In the genomic region with DNA sequence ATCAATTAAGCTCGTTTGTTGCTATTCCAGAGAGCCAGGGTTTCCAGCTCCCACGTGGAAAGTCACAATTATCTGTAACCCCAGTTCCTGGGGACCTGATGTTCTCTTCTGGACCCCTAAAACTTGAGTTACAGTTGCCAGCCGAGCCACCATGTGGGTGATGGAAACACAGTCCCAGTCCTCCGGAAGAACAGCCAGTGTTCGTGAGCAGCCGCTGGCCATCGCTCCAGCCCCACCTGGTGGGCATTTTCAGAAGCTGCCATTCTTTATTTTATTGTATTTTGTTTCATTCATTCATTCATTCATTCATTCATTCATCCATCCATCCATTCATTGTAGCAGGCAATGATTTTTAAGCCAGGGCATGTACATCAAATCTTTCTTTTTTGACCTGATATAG, we compare ENCODE assay signal across 8 mouse cellular contexts. TPM values are rescaled to one million over a fixed set of nuclear protein-coding genes. Genes with fewer than 3 reads are reported as not detected.
A peak's percentile ranks its signal among the peaks of the same experiment; 100 is the strongest.
DNase-seq lines count a peak whose midpoint lies in the region; ATAC-seq and TF ChIP-seq lines count a peak whose summit lies in the region.

No protein-coding gene starts in this region.

- H3K27me3 ChIP-seq in heart, embryonic 10.5 days (ENCODE audit: insufficient read depth, poor library complexity, severe bottlenecking): no peaks in the 10 kb centered on the region; the same call in 1 of the 2 replicates
- H3K27me3 ChIP-seq in midbrain, embryonic 12.5 days: no peaks in the 10 kb centered on the region
- no peaks in the 10 kb centered on the region for H3K27me3 ChIP-seq in midbrain, embryonic 15.5 days (replicated peaks)
- no peaks in the 10 kb centered on the region for H3K27me3 ChIP-seq in embryonic facial prominence, embryonic 11.5 days (ENCODE audit: control insufficient read depth, insufficient read depth, low read length)
- no peaks in the 10 kb centered on the region for H3K27me3 ChIP-seq in stomach, postnatal 0 days (ENCODE audit: control insufficient read depth, insufficient read depth, low read length)
- peaks cover 3% of the 10 kb centered on the region; the same call in 1 of the 2 replicates for H3K27me3 ChIP-seq in heart, embryonic 12.5 days (replicated peaks)

- H3K27ac ChIP-seq in heart, embryonic 10.5 days: no peak overlapping the region
- no peak overlapping the region for H3K27ac ChIP-seq in midbrain, embryonic 12.5 days (replicated peaks)
- H3K27ac ChIP-seq in midbrain, embryonic 15.5 days: no peak overlapping the region
- no peak overlapping the region for H3K27ac ChIP-seq in embryonic facial prominence, embryonic 11.5 days (replicated peaks; ENCODE audit: low read depth, low read length)
- no peak overlapping the region for H3K27ac ChIP-seq in stomach, postnatal 0 days (replicated peaks)
- H3K27ac ChIP-seq in heart, embryonic 12.5 days (ENCODE audit: poor library complexity, severe bottlenecking): no peak overlapping the region

- H3K9ac ChIP-seq in midbrain, embryonic 12.5 days (replicated peaks): no peak overlapping the region
- H3K9ac ChIP-seq in midbrain, embryonic 15.5 days: no peak overlapping the region
- no peak overlapping the region for H3K9ac ChIP-seq in embryonic facial prominence, embryonic 11.5 days (replicated peaks; ENCODE audit: low read length)
- H3K9ac ChIP-seq in stomach, postnatal 0 days (ENCODE audit: low read length): no peak overlapping the region
- no peak overlapping the region for H3K9ac ChIP-seq in heart, embryonic 12.5 days

- TF ChIP-seq CTCF in stomach, postnatal 0 days (IDR thresholded peaks at IDR 0.05; ENCODE audit: low read depth): peak; percentile 71

- H3K9me3 ChIP-seq in heart, embryonic 10.5 days: no peaks in the 10 kb centered on the region
- H3K9me3 ChIP-seq in midbrain, embryonic 12.5 days: no peaks in the 10 kb centered on the region
- no peaks in the 10 kb centered on the region for H3K9me3 ChIP-seq in midbrain, embryonic 15.5 days
- H3K9me3 ChIP-seq in embryonic facial prominence, embryonic 11.5 days (replicated peaks; ENCODE audit: control insufficient read depth, low read length): no peaks in the 10 kb centered on the region
- H3K9me3 ChIP-seq in stomach, postnatal 0 days (ENCODE audit: control insufficient read depth, low read length): no peaks in the 10 kb centered on the region
- H3K9me3 ChIP-seq in heart, embryonic 12.5 days (replicated peaks): no peaks in the 10 kb centered on the region

- no peak overlapping the region for H3K4me2 ChIP-seq in midbrain, embryonic 12.5 days (replicated peaks)
- H3K4me2 ChIP-seq in midbrain, embryonic 15.5 days: no peak overlapping the region
- H3K4me2 ChIP-seq in embryonic facial prominence, embryonic 11.5 days (ENCODE audit: low read depth, low read length): no peak overlapping the region
- H3K4me2 ChIP-seq in stomach, postnatal 0 days (replicated peaks; ENCODE audit: low read depth): no peak overlapping the region
- no peak overlapping the region for H3K4me2 ChIP-seq in heart, embryonic 12.5 days

- peaks cover 28% of the 10 kb centered on the region for H3K36me3 ChIP-seq in heart, embryonic 10.5 days
- H3K36me3 ChIP-seq in midbrain, embryonic 12.5 days: peaks cover 24% of the 10 kb centered on the region
- peaks cover 7% of the 10 kb centered on the region; the same call in 1 of the 2 replicates for H3K36me3 ChIP-seq in midbrain, embryonic 15.5 days (replicated peaks)
- H3K36me3 ChIP-seq in embryonic facial prominence, embryonic 11.5 days (replicated peaks; ENCODE audit: control insufficient read depth, insufficient read depth, low read depth, low read length): no peaks in the 10 kb centered on the region; the same call in 1 of the 2 replicates
- peaks cover 11% of the 10 kb centered on the region; the same call in 1 of the 2 replicates for H3K36me3 ChIP-seq in stomach, postnatal 0 days (ENCODE audit: control insufficient read depth, insufficient read depth, low read length)
- peaks cover 19% of the 10 kb centered on the region for H3K36me3 ChIP-seq in heart, embryonic 12.5 days

- ATAC-seq in midbrain, embryonic 12.5 days (ENCODE audit: low FRiP score, low read depth): peak; percentile 42; the same call in 1 of the 2 replicates
- ATAC-seq in midbrain, embryonic 15.5 days (replicated peaks): no peak
- no peak for ATAC-seq in embryonic facial prominence, embryonic 11.5 days (replicated peaks; ENCODE audit: insufficient number of reproducible peaks, low FRiP score, low TSS enrichment, low read depth)
- ATAC-seq in stomach, postnatal 0 days (ENCODE audit: low FRiP score, low TSS enrichment): no peak
- ATAC-seq in heart, embryonic 12.5 days (ENCODE audit: insufficient number of reproducible peaks, low FRiP score): no peak

- H3K4me3 ChIP-seq in heart, embryonic 10.5 days: no peak overlapping the region
- H3K4me3 ChIP-seq in midbrain, embryonic 12.5 days: no peak overlapping the region
- H3K4me3 ChIP-seq in midbrain, embryonic 15.5 days: no peak overlapping the region
- H3K4me3 ChIP-seq in embryonic facial prominence, embryonic 11.5 days (ENCODE audit: low read depth, low read length): no peak overlapping the region
- H3K4me3 ChIP-seq in stomach, postnatal 0 days (ENCODE audit: low read depth, low read length): no peak overlapping the region
- H3K4me3 ChIP-seq in heart, embryonic 12.5 days: no peak overlapping the region

- H3K4me1 ChIP-seq in heart, embryonic 10.5 days: peaks cover 5% of the 10 kb centered on the region; the same call in 1 of the 2 replicates
- no peaks in the 10 kb centered on the region for H3K4me1 ChIP-seq in midbrain, embryonic 12.5 days
- 0 out of 2 replicates have a peak, but pooled peaks cover 3% of the 10 kb centered on the region for H3K4me1 ChIP-seq in midbrain, embryonic 15.5 days
- H3K4me1 ChIP-seq in embryonic facial prominence, embryonic 11.5 days (ENCODE audit: control insufficient read depth, insufficient read depth, low read length): no peaks in the 10 kb centered on the region
- no peaks in the 10 kb centered on the region for H3K4me1 ChIP-seq in stomach, postnatal 0 days (replicated peaks; ENCODE audit: control insufficient read depth, insufficient read depth)
- H3K4me1 ChIP-seq in heart, embryonic 12.5 days (replicated peaks): peaks cover 5% of the 10 kb centered on the region

- peak; percentile 24 for DNase-seq in heart, postnatal 4 days
- DNase-seq in heart, embryonic 10.5 days (ENCODE audit: low spot score): no peak
- DNase-seq in embryonic facial prominence, embryonic 11.5 days (ENCODE audit: low spot score): peak; percentile 56
- peak; percentile 21 for DNase-seq in stomach, postnatal 0 days (ENCODE audit: low spot score)
- DNase-seq in thymus, postnatal 0 days (ENCODE audit: low spot score): no peak

- 47% methylated on average over 7 of the region's 7 CpGs for WGBS in heart, embryonic 10.5 days
- 43% methylated on average over 7 of the region's 7 CpGs for WGBS in midbrain, embryonic 12.5 days
- 39% methylated on average over 7 of the region's 7 CpGs for WGBS in midbrain, embryonic 15.5 days
- 45% methylated on average over 7 of the region's 7 CpGs for WGBS in embryonic facial prominence, embryonic 11.5 days
- 43% methylated on average over 7 of the region's 7 CpGs for WGBS in stomach, postnatal 0 days
- 39% methylated on average over 7 of the region's 7 CpGs for WGBS in heart, embryonic 12.5 days

- no peak for TF ChIP-seq EP300 in stomach, postnatal 0 days (optimal IDR thresholded peaks at IDR 0.05)

RNA-seq across cellular contexts. Expression of a gene that starts 14.0 kb away (rescaled TPM):
- 10 to 100 TPM; 18.5 TPM for total RNA-seq in heart, postnatal 4 days (2021)
- polyA plus RNA-seq in heart, embryonic 10.5 days (2016; fragmentation: Nextera tagmentation; extraction: Ambion mirVana): 27.9 and 33.0 TPM in 2 replicates
- polyA plus RNA-seq in midbrain, embryonic 12.5 days (2016; fragmentation: Nextera tagmentation; extraction: Ambion mirVana): 56.5 and 60.1 TPM in 2 replicates
- 32.0 and 34.4 TPM in 2 replicates for polyA plus RNA-seq in midbrain, embryonic 15.5 days (2015; fragmentation: Nextera tagmentation; extraction: Ambion mirVana)
- 64.8 and 71.3 TPM in 2 replicates for polyA plus RNA-seq in embryonic facial prominence, embryonic 11.5 days (2014; fragmentation: Nextera tagmentation; extraction: Ambion mirVana)
- polyA plus RNA-seq in stomach, postnatal 0 days (2015; fragmentation: Nextera tagmentation; extraction: Ambion mirVana): 14.4 and 14.5 TPM in 2 replicates
- polyA plus RNA-seq in thymus, postnatal 0 days (2015; fragmentation: Nextera tagmentation; extraction: Ambion mirVana): 28.5 and 30.4 TPM in 2 replicates
- polyA plus RNA-seq in heart, embryonic 12.5 days (2016; fragmentation: Nextera tagmentation; extraction: Ambion mirVana): 28.6 and 30.6 TPM in 2 replicates

Comparison
In these comparisons a context has a peak if more than half of its experiments do, and no peak if none do; other contexts are left out.
1. DNase-seq: peak in heart, postnatal 4 days (single experiment), embryonic facial prominence, embryonic 11.5 days (single experiment) and stomach, postnatal 0 days (single experiment); none in heart, embryonic 10.5 days (single experiment) and thymus, postnatal 0 days (single experiment).